Mouse (Mus musculus): ENCODE results near the gene H2-DMb1. TPM values are rescaled to one million over a fixed set of nuclear protein-coding genes. Genes with fewer than 3 reads are reported as not detected.
A peak's percentile ranks its signal among the peaks of the same experiment; 100 is the strongest.

The H2-DMb1 gene
- polyA plus RNA-seq, 1 experiment from 2014 or later: 1.2 TPM

DNA sequence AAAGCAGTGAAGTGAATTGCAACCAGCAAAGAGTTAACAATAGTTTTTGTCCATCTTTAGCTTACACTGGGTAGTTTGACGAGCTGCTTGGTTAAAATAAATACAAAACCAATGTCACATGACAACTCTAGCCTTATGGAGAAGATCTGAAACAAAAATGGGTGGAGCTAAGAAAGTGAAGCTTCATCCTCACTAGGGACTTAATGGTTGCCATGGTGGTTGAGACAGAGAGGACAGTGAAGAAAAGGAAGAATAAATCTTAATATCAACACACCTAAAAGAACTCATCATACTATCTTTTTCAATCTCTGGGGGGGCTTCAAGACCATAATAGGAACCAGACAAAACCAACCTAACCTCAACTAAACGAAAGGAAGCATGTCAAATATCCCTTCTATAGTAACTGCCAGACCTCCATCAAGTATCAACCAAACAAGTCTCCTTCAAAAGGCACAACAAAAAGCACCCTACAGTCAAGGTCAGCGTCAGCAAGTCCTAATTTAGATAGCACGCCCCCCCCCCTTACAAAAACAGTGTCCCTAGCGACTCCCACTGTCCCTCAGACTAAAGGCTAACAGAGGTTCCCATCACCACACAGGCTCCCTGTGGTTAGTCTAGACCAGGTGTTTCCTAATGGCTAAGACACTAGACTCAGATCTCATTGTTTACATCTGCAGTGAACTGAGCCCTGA lies 35.3 kb upstream of the H2-DMb1 start:
- Histone ChIP-seq H3K36me3 (peaks cover 55% of the 10 kb centered on the region), H3K4me2 (peak overlapping the region; percentile 74), H3K9ac (replicated peaks) (peak overlapping the region; percentile 99), H3K9me3 (no peaks in the 10 kb centered on the region), H3K4me1 (replicated peaks) (peaks cover 30% of the 10 kb centered on the region), H3K27ac (peak overlapping the region; percentile 100; the same call in 1 of the 2 replicates), H3K27me3 (no peaks in the 10 kb centered on the region), H3K4me3 (replicated peaks) (peak overlapping the region; percentile 99)
- no peak for ATAC-seq (ENCODE audit: insufficient number of reproducible peaks, insufficient read depth, low FRiP score, low TSS enrichment, low read depth)
- 2% methylated on average over 5 of the region's 5 CpGs for WGBS

DNA sequence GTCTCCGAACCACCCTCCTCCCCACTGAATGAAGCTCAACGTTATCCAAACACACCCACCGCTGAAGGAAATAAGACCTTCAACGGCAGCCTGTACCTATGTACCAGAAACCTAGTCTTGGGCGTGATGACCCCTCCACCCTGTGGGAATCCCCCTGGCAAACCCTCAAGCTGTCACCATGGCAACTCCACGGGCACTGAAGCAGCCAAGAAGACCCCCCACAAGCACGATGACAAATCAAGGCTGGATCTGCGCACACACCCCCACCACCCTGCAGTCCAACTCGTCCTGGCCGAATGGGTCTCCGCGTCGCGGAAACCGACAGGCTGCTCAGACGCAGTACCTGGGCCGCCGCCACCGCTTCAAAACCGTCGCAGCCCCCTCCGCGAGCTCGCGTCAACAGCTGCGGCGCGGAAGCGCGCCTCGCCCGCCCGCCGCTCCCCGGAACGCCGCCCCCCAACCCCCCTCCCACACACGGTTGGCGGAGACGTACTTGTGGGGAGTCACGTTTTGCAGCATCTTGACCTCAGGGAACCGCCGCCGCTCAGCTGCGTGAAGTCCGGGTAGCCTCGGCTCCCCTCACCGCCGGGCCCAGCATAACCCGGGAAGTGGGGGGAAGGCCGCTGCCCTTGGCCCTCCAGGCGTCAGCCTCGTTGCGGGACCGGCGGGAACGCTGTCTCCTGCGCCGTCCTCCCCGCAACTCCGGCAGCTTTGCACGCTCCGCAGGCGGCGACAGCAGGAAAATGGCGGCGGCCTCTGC lies 34.6 kb upstream of the H2-DMb1 start:
- peak overlapping the region; percentile 74 for H3K4me2 ChIP-seq
- H3K9me3 ChIP-seq: no peaks in the 10 kb centered on the region
- WGBS: under 1% methylated on average over 67 of the region's 67 CpGs
- H3K4me1 ChIP-seq (replicated peaks): peaks cover 30% of the 10 kb centered on the region
- H3K27ac ChIP-seq: peak overlapping the region; percentile 100
- no peaks in the 10 kb centered on the region for H3K27me3 ChIP-seq
- H3K9ac ChIP-seq (replicated peaks): peak overlapping the region; percentile 99
- no peak for ATAC-seq (ENCODE audit: insufficient number of reproducible peaks, insufficient read depth, low FRiP score, low TSS enrichment, low read depth)
- H3K4me3 ChIP-seq (replicated peaks): peak overlapping the region; percentile 99
- H3K36me3 ChIP-seq: peaks cover 48% of the 10 kb centered on the region

DNA sequence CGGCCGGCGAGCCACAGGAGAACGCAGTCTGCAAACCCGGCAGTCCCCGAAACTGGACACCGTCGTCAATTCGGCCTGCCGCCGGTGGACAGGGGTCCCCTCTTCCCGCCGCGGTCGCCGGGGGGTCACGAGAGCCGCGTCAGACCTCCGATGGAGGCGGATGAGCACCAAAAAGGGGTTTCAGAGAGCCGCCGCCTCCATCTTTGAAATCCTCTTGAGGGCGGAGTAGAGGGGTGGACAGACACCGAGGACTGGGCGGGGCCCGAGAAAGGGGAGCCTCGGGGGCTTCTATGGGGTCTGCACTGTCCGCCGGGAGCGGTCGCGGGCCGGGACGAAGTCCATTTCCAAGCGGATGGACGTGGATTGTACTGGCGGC lies 34.0 kb upstream of the H2-DMb1 start:
- no peaks in the 10 kb centered on the region for H3K9me3 ChIP-seq
- no peak; the same call in 1 of the 2 replicates for ATAC-seq (ENCODE audit: insufficient number of reproducible peaks, insufficient read depth, low FRiP score, low TSS enrichment, low read depth)
- peaks cover 42% of the 10 kb centered on the region for H3K36me3 ChIP-seq
- no peaks in the 10 kb centered on the region for H3K27me3 ChIP-seq
- peak overlapping the region; percentile 74 for H3K4me2 ChIP-seq
- H3K27ac ChIP-seq: peak overlapping the region; percentile 100
- peak overlapping the region; percentile 99 for H3K9ac ChIP-seq (replicated peaks)
- peak overlapping the region; percentile 99 for H3K4me3 ChIP-seq (replicated peaks)
- WGBS: under 1% methylated on average over 38 of the region's 38 CpGs
- H3K4me1 ChIP-seq (replicated peaks): peaks cover 35% of the 10 kb centered on the region

DNA sequence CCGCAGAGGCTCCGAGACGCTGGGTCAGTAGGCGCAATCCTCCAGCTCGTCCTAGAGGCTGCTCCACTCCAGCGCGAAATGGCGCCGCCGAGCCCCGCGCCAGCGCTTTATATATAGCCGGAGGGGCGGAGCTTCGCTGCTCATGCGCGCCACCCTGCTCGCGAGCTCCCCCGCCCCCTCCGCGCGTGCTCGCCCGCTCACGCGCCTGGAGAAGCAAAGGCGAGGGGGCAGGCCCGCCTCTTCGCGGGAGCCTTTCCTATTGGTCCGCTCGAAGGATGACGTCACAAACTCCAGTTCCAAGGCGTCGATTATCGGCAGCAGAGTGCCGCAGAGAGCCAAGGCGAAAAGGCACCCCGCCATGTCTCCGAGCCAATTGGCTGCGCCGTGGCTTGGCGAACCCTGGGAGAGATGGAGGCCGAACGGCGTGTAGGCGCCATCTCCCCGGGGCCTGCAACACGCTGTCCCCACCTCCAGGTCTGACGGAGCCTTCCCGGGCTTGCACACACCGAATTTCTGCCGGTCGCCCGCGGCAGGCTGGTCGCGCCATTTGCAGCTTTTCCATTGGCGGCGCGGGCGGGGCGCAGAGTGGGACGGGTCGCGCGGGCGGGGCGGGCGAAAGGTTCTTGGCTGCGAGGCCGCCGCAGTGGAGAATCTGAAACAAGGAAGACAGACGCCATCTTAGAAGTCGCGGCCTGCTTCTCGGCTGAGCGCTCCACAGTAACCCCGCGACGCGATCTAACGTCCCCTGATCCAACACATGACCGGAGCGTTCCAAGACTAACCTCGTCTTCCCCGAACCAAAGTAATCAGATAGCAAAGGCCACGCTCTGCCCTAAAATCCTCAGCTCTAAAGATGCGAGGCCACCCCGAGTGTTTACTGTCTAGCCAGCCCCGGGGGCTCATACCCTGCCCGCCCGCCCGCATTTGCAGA lies 33.4 kb upstream of the H2-DMb1 start, which contains the start of gene H2-DMa:
TSS of gene H2-DMa (plus strand) at position 293 of the 931 bp plus-strand sequence.
- H3K27me3 ChIP-seq: no peaks in the 10 kb centered on the region
- ATAC-seq (ENCODE audit: insufficient number of reproducible peaks, insufficient read depth, low FRiP score, low TSS enrichment, low read depth): peak; percentile 50
- peaks cover 33% of the 10 kb centered on the region for H3K4me1 ChIP-seq (replicated peaks)
- peak within 1 kb of the TSS; percentile 99 for H3K9ac ChIP-seq (replicated peaks)
- H3K27ac ChIP-seq: peak within 1 kb of the TSS; percentile 100
- peaks cover 36% of the 10 kb centered on the region for H3K36me3 ChIP-seq
- WGBS: 1% methylated on average over 96 of the region's 96 CpGs
- no peaks in the 10 kb centered on the region for H3K9me3 ChIP-seq
- peak within 1 kb of the TSS; percentile 74 for H3K4me2 ChIP-seq
- peak within 1 kb of the TSS; percentile 99 for H3K4me3 ChIP-seq (replicated peaks)

DNA sequence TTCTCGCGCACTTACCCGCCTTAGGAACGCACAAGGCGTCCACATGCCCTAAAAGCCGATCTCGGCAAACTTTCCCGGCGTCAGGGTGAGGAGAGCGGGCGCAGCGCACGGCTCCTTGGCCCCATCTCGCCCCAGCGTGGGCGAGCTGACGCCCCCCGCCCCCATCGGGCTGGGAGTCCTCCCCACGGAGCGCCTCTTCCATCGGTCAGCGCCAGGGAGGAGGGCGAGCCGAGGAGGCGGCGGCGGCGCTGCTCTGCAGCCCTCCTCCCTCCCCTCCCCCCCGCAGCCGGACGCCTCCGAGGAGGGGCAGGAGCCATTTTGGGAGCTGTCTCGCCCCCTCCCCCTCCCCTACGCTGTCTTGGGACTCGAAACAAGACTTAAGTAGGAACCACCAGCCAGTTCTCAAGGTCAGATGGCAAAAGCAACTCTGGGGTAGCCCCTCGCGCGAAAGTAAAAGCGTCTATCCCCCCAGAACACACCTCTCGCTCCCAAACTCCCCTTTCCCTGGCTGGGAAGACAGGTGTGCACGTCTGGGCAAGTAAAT lies 32.6 kb upstream of the H2-DMb1 start:
- H3K4me1 ChIP-seq (replicated peaks): peaks cover 30% of the 10 kb centered on the region
- peak overlapping the region; percentile 99 for H3K4me3 ChIP-seq (replicated peaks)
- H3K27me3 ChIP-seq: no peaks in the 10 kb centered on the region
- H3K4me2 ChIP-seq: peak overlapping the region; percentile 74
- H3K9ac ChIP-seq (replicated peaks): peak overlapping the region; percentile 99
- peaks cover 28% of the 10 kb centered on the region for H3K36me3 ChIP-seq
- no peaks in the 10 kb centered on the region for H3K9me3 ChIP-seq
- peak overlapping the region; percentile 100 for H3K27ac ChIP-seq
- no peak; the same call in 1 of the 2 replicates for ATAC-seq (ENCODE audit: insufficient number of reproducible peaks, insufficient read depth, low FRiP score, low TSS enrichment, low read depth)
- WGBS: under 1% methylated on average over 41 of the region's 42 CpGs

DNA sequence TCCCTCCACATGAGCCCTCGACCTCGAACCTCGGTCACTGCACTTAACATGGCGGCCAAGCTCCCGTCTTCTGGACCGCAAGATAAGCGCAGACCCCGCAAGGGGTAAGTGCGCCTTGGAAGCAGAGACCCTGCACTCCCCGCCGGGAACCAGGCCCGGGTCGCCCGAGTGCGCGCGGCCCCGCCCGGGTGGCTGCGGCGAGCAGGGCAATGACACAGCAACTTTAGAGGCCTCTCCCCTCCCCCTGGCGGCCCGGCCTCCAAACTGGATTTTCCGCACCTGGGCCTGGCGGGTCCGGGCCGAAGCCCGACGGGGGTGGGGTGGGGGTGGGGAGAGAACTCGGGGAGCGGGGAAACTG lies 32.1 kb upstream of the H2-DMb1 start:
- peak; percentile 44 for ATAC-seq (ENCODE audit: insufficient number of reproducible peaks, insufficient read depth, low FRiP score, low TSS enrichment, low read depth)
- peak overlapping the region; percentile 74 for H3K4me2 ChIP-seq
- H3K27me3 ChIP-seq: no peaks in the 10 kb centered on the region
- H3K27ac ChIP-seq: peak overlapping the region; percentile 100
- no peaks in the 10 kb centered on the region for H3K9me3 ChIP-seq
- peaks cover 25% of the 10 kb centered on the region for H3K4me1 ChIP-seq (replicated peaks)
- H3K9ac ChIP-seq (replicated peaks): peak overlapping the region; percentile 99
- peak overlapping the region; percentile 99 for H3K4me3 ChIP-seq (replicated peaks)
- peaks cover 23% of the 10 kb centered on the region for H3K36me3 ChIP-seq
- under 1% methylated on average over 31 of the region's 31 CpGs for WGBS

DNA sequence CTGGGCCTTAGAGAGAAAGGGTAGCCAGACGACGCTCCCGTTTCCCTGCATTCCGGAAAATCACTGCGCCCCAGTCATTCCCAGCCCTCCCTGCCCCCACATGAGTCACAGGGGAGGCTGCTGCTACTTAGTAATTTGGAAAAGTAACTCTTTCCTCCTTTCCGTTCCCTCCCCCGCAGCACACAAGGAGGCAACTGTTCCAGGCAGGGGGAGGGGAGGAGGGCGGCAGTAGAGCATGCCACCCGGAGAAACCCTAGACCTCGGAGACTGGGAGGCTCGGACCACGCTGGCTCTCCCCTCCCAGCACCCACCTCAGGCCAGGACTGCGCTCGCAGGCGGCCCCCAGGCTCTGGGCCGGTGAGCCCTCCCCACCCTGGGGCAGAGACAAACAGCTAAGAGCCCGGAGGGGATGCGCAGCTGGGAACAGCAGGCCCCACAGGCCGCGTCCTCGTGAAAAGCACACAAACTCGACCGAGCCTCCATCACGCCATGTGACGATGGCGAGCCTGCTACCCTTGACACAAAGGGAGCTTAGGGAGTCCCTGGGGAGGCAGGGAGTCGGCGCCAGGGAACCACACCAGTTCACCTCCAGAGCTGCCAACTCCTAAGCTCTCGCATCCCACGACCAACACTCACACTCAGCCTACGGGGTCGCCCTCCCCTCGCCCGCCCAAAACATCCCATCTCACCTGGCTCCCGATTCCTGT lies 31.5 kb upstream of the H2-DMb1 start:
- H3K4me3 ChIP-seq (replicated peaks): peak overlapping the region; percentile 99
- WGBS: under 1% methylated on average over 31 of the region's 35 CpGs
- ATAC-seq (ENCODE audit: insufficient number of reproducible peaks, insufficient read depth, low FRiP score, low TSS enrichment, low read depth): peak; percentile 68

DNA sequence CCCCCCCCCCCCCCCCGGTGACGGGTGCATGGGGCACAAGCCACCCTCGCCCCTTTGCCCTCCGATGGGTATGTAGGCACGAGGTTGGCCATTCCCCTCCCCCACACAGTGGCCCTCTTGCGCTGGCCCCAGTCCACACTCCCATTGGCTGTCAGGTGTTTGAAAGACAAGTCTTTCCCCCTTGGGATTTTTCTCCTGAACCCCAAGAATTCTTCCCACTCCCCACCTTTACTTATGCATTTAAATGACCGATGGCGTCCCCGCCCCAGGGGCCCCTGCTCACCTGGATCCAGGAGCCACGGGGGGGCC lies 31.0 kb upstream of the H2-DMb1 start:
- H3K4me1 ChIP-seq (replicated peaks): peaks cover 23% of the 10 kb centered on the region
- H3K4me2 ChIP-seq: peak overlapping the region; percentile 74
- no peaks in the 10 kb centered on the region for H3K9me3 ChIP-seq
- no peaks in the 10 kb centered on the region for H3K27me3 ChIP-seq
- H3K9ac ChIP-seq (replicated peaks): peak overlapping the region; percentile 99
- H3K36me3 ChIP-seq: peaks cover 20% of the 10 kb centered on the region
- no peak for ATAC-seq (ENCODE audit: insufficient number of reproducible peaks, insufficient read depth, low FRiP score, low TSS enrichment, low read depth)
- peak overlapping the region; percentile 99 for H3K4me3 ChIP-seq (replicated peaks)
- peak overlapping the region; percentile 100 for H3K27ac ChIP-seq
- 2% methylated on average over 10 of the region's 10 CpGs for WGBS

More for the DNA sequence above, 31.5 kb upstream of the H2-DMb1 start:
- H3K4me1 ChIP-seq (replicated peaks): peaks cover 23% of the 10 kb centered on the region
- peak overlapping the region; percentile 99 for H3K9ac ChIP-seq (replicated peaks)
- H3K36me3 ChIP-seq: peaks cover 24% of the 10 kb centered on the region
- H3K9me3 ChIP-seq: no peaks in the 10 kb centered on the region
- H3K4me2 ChIP-seq: peak overlapping the region; percentile 74
- H3K27me3 ChIP-seq: no peaks in the 10 kb centered on the region
- peak overlapping the region; percentile 100 for H3K27ac ChIP-seq

DNA sequence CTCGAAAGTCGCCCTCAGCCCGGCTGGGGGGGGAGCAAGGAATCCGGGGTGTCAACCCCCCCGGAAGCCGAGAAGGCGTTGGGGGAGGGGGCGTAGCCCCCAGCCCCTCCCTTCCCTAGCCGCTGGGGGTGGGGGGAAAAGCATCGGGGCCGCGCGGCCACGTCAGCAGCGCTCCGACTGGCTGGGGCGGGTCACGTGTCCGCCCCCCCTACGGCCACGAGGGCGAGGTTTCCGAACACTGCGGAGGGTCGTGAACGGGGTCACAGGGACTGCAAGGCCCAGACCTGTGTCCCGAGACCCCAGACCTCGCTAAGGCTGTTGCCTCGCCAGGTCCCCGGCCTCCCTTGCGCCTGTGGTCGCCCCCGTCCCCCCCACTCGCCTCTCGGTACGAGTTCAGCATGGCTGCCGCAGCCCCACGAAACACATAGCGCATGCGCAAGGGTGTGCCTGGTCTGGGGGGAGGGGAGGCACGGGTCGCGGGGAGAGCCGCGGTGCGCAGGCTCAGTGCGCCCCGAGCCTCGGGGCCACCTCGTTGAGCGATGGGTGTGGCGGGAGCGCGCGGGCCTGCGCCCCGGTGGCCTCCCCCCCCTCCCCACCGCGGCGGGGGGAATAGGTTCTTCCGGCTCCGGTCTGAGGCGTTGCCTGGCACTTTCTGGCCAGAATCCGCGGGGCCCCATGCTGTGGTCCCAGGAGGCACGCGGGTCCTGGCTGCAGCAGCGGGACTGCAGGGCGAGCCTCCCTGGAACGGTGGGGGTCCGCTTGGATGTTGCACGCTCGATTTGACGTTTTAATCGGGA lies 30.5 kb upstream of the H2-DMb1 start, which contains the start of gene Brd2:
TSS of gene Brd2 (minus strand) at position 447 of the 797 bp plus-strand sequence.
- Histone ChIP-seq H3K9ac (replicated peaks) (peak within 1 kb of the TSS; percentile 99), H3K4me1 (replicated peaks) (peaks cover 24% of the 10 kb centered on the region), H3K9me3 (no peaks in the 10 kb centered on the region), H3K4me2 (peak within 1 kb of the TSS; percentile 74), H3K36me3 (peaks cover 15% of the 10 kb centered on the region), H3K27me3 (no peaks in the 10 kb centered on the region), H3K27ac (peak within 1 kb of the TSS; percentile 100), H3K4me3 (replicated peaks) (peak within 1 kb of the TSS; percentile 99)
- ATAC-seq (ENCODE audit: insufficient number of reproducible peaks, insufficient read depth, low FRiP score, low TSS enrichment, low read depth): peak; percentile 28
- WGBS: under 1% methylated on average over 75 of the region's 75 CpGs
